Mouse (Mus musculus) forebrain, embryonic 13.5 days (tissue): ENCODE measurements at regions not wholly inside any gene's neighbourhood (a gene's known extent, or its start where the extent isn't known, plus 50 kb on each side); places are given as distances from the start of the nearest gene placed in this dataset.

Source experiments
- ATAC-seq: fragments of 200-750 bp; cut with Nextera tagmentation; 2 replicates; pipeline ENCODE4 v1.8.0; 2017
- H3K27ac ChIP-seq: fragments of 300-500 bp; sonication (generic); 2 replicates; pipeline ENCODE4 v1.5.1; 2015; ENCODE audit warnings: inconsistent platforms, mild to moderate bottlenecking, moderate library complexity
- H3K27me3 ChIP-seq: fragments of 300-500 bp; sonication (generic); 2 replicates; pipeline ENCODE4 v1.6.1; 2015; ENCODE audit warnings: mild to moderate bottlenecking, inconsistent platforms
- H3K36me3 ChIP-seq: fragments of 300-500 bp; sonication (generic); 2 replicates; pipeline ENCODE4 v1.6.1; 2015; ENCODE audit warnings: mild to moderate bottlenecking, inconsistent platforms; ENCODE audit not compliant: poor library complexity, severe bottlenecking
- H3K4me1 ChIP-seq: fragments of 300-500 bp; sonication (generic); 2 replicates; pipeline ENCODE4 v1.6.1; 2015; ENCODE audit warnings: inconsistent platforms
- H3K4me2 ChIP-seq: fragments of 300-500 bp; sonication (generic); 2 replicates; pipeline ENCODE4 v1.6.1; 2015; ENCODE audit warnings: inconsistent platforms, mild to moderate bottlenecking, moderate library complexity
- H3K4me3 ChIP-seq: fragments of 300-500 bp; sonication (generic); 2 replicates; pipeline ENCODE4 v1.5.1; 2015; ENCODE audit warnings: mild to moderate bottlenecking, inconsistent platforms
- H3K9ac ChIP-seq: fragments of 300-500 bp; sonication (generic); 2 replicates; pipeline ENCODE4 v1.6.1; 2015; ENCODE audit warnings: mild to moderate bottlenecking, inconsistent platforms
- H3K9me3 ChIP-seq: fragments of 300-500 bp; sonication (generic); replicated peaks from 2 replicates; pipeline ENCODE4 v1.6.1; 2016; ENCODE audit warnings: inconsistent platforms
- WGBS: fragments of 180-500 bp; shearing (Covaris S2); methylation state at CpG from one replicate; pipeline ENCODE4 v1.1.7; 2015; 5-methylcytosine and 5-hydroxymethylcytosine counted together

- Histone ChIP-seq H3K4me3 (no peak overlapping the region), H3K4me1 (no peaks in the 10 kb centered on the region), H3K27me3 (no peaks in the 10 kb centered on the region), H3K9me3 (no peaks in the 10 kb centered on the region), H3K27ac (no peak overlapping the region), H3K36me3 (no peaks in the 10 kb centered on the region), H3K4me2 (no peak overlapping the region), H3K9ac (no peak overlapping the region)
- WGBS = 69% methylated on average over 8 of the region's 8 CpGs
- ATAC-seq = no peak
Measured at GRCm38 (mm10) chr10:87740323-87740722, 117.7 kb upstream of the Igf1 start.

DNA sequence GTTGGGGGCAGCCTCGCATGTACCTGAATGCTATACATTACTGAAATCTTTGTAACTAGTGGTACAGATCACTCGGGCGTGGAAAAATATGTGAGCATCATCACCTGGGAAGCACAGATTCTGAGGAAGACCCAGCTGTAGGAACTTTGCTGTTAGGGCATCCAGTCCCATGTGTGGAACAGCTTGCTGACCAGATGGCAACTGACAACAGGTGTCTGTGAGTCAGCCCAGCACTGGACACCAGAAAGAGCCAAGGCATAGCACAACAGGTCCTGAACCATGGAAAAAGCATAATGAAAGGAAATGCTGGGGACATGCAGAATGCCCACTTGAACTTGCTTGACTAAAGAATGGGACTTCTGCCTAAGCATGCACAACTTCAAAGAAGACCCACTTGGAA is 115.3 kb upstream of the Igf1 start:
- Histone ChIP-seq H3K4me3 (no peak overlapping the region), H3K9me3 (no peaks in the 10 kb centered on the region), H3K9ac (no peak overlapping the region), H3K27me3 (no peaks in the 10 kb centered on the region), H3K4me1 (no peaks in the 10 kb centered on the region), H3K27ac (no peak overlapping the region), H3K4me2 (no peak overlapping the region), H3K36me3 (no peaks in the 10 kb centered on the region)
- ATAC-seq = no peak
- 94% methylated on average over 3 of the region's 3 CpGs for WGBS

GRCm38 (mm10) chr10:87747846-87748552 is 110.1 kb upstream of the Igf1 start:
- no peak for ATAC-seq
- H3K4me2 ChIP-seq = no peak overlapping the region
- no peaks in the 10 kb centered on the region for H3K4me1 ChIP-seq
- WGBS = 76% methylated on average over 2 of the region's 2 CpGs
- no peak overlapping the region for H3K9ac ChIP-seq
- no peaks in the 10 kb centered on the region for H3K27me3 ChIP-seq
- H3K36me3 ChIP-seq = no peaks in the 10 kb centered on the region
- H3K27ac ChIP-seq = no peak overlapping the region
- no peak overlapping the region for H3K4me3 ChIP-seq
- H3K9me3 ChIP-seq = no peaks in the 10 kb centered on the region

DNA sequence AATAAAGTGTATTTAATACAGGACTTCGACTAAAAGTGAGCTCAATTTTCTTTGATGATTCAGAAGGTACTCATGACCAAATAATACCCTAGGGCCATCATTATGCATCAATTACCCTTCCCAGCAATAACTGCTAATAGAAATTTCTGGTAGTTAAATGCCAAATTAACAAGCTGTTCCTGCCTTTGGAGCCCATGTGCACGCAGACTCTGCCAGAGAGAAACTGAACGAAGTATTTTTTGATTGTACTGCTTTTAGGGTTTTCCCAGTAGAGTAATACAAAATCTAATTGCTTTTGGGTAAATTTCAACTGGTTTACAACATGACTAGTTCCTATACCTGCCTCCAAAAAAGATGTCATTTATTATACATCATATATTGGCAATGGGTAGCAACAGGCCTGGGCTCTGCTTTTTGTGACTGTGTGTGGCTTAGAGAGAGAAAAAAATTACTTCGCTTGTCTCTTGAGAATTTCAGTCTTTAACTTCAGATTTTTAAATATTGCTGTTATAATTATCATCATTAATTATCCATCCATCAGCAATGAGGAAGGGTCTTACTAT is 109.4 kb upstream of the Igf1 start:
- Histone ChIP-seq H3K27ac (no peak overlapping the region), H3K9ac (no peak overlapping the region), H3K9me3 (no peaks in the 10 kb centered on the region), H3K27me3 (no peaks in the 10 kb centered on the region), H3K4me1 (no peaks in the 10 kb centered on the region), H3K36me3 (no peaks in the 10 kb centered on the region), H3K4me2 (no peak overlapping the region), H3K4me3 (no peak overlapping the region)
- no peak for ATAC-seq
- WGBS = 73% methylated on average over 4 of the region's 4 CpGs

DNA sequence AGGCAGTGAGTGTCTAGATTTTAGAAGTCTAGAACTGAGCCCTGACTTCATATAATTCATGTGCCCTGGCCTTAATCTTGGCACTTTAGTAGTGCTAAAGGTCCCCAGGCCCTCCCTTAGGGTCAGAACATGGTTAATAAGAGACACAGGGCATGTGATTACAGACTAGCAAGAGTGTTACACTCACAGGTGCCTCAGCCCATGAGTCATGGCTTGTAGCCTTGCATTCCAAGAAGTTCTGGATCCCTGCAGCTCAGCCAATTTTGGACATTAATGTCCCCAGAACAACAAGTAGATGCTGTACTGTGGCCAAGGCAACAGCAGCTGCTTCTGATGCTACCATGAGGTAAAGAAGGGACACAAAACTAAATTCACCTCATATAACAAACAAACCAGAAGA is 107.7 kb upstream of the Igf1 start:
- Histone ChIP-seq H3K4me2 (no peak overlapping the region), H3K4me1 (no peaks in the 10 kb centered on the region), H3K9me3 (no peaks in the 10 kb centered on the region), H3K9ac (no peak overlapping the region), H3K27ac (no peak overlapping the region), H3K36me3 (no peaks in the 10 kb centered on the region), H3K27me3 (no peaks in the 10 kb centered on the region), H3K4me3 (no peak overlapping the region)
- no peak for ATAC-seq

DNA sequence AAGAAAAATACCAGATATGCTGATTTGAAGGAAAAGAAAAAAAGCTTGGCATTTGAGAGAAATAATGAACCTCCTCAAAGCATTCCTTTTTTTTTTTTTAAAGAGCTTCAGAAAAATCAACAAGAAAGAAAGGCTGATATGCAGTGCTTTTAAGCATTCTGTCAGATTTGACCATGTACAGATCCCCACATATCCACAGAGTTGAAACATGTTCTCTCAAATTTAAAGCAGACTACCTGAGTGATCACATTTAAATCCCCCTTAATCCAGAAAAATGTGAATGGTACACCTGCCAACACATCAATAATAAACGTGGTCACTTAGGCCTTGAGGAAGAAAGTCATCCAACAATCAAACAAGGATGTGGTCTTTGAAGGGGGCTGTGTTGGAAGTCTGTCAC is 107.1 kb upstream of the Igf1 start:
- ATAC-seq = no peak
- no peak overlapping the region for H3K4me3 ChIP-seq
- WGBS = 49% methylated on average over 1 of the region's 1 CpGs
- H3K4me1 ChIP-seq = no peaks in the 10 kb centered on the region
- no peak overlapping the region for H3K27ac ChIP-seq
- H3K36me3 ChIP-seq = no peaks in the 10 kb centered on the region
- H3K4me2 ChIP-seq = no peak overlapping the region
- no peaks in the 10 kb centered on the region for H3K27me3 ChIP-seq
- H3K9ac ChIP-seq = no peak overlapping the region
- no peaks in the 10 kb centered on the region for H3K9me3 ChIP-seq

DNA sequence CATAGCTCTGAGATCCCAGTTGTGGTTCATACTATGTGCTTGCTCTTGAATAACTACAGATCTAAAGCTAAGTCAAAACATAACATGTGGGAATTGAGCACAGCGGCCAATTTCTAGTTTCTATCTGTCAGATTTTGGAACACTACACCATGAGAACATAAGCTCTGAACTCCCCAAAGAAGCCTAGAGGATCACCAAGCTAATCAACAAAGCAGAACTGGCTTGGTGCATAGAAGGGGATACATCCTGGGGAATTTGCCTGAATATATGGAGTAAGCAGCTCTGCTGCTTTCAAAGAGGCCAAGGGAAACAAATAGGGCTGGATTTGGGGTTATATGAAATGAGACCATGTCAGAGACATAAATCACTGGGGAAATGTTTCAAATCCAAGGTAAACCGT is 105.9 kb upstream of the Igf1 start:
- Histone ChIP-seq H3K27me3 (no peaks in the 10 kb centered on the region), H3K4me2 (no peak overlapping the region), H3K27ac (no peak overlapping the region), H3K9ac (no peak overlapping the region), H3K4me3 (no peak overlapping the region), H3K36me3 (no peaks in the 10 kb centered on the region), H3K4me1 (no peaks in the 10 kb centered on the region), H3K9me3 (no peaks in the 10 kb centered on the region)
- WGBS = 88% methylated on average over 2 of the region's 2 CpGs
- ATAC-seq = no peak

DNA sequence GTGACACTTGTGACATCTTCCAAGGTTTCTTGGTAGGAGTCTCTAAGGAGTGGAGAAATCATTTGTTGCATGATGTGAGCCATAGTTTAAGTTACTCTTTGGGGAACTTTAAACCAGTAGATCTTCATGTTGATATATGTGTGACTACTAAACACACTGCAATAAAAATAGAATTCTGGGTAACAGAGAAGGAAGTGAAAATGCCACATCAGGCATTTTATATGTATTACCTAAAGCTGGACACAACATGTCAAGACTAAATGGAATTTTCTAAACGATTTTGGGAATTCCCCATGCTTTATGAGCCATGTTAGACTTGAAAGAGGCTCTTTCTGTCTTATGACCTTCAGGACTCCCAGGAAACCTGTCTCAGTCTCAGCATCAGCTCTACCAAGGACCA is 104.6 kb upstream of the Igf1 start:
- no peaks in the 10 kb centered on the region for H3K9me3 ChIP-seq
- no peaks in the 10 kb centered on the region for H3K27me3 ChIP-seq
- H3K4me2 ChIP-seq = no peak overlapping the region
- no peak for ATAC-seq
- H3K4me3 ChIP-seq = no peak overlapping the region
- H3K4me1 ChIP-seq = no peaks in the 10 kb centered on the region
- H3K27ac ChIP-seq = no peak overlapping the region
- WGBS = 45% methylated on average over 1 of the region's 1 CpGs
- H3K36me3 ChIP-seq = no peaks in the 10 kb centered on the region
- H3K9ac ChIP-seq = no peak overlapping the region

DNA sequence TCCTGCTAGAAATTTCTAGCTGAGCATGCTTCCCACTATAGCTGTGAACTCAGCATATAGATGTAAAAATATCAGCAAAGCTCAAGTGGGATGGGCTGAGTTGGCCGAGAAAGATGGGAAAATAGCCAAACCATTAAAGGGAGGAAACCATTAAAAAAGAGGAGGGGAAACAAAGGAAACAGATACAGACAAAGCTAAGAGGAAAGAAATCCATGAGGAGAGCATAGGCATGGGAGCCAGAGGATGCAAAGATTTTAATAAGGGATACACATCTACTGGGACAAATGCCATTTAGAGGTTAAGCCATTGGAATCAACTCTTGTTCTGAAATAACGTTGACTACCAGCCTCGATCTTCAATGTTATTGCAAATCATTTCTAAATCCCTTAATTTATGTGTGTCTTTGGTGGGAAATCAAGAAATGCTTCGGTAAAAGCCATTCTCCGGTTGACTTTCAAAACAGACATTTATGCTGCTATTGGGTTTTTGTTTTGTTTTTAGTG is 96.5 kb upstream of the Igf1 start:
- no peak for ATAC-seq
- Histone ChIP-seq H3K36me3 (no peaks in the 10 kb centered on the region), H3K27me3 (no peaks in the 10 kb centered on the region), H3K4me1 (no peaks in the 10 kb centered on the region), H3K27ac (no peak overlapping the region), H3K9me3 (no peaks in the 10 kb centered on the region), H3K4me2 (no peak overlapping the region), H3K9ac (no peak overlapping the region), H3K4me3 (no peak overlapping the region)
- WGBS = 93% methylated on average over 5 of the region's 5 CpGs

GRCm38 (mm10) chr10:87787521-87787920 is 70.5 kb upstream of the Igf1 start:
- Histone ChIP-seq H3K4me3 (no peak overlapping the region), H3K9ac (no peak overlapping the region), H3K36me3 (no peaks in the 10 kb centered on the region), H3K4me2 (no peak overlapping the region), H3K27me3 (no peaks in the 10 kb centered on the region), H3K9me3 (no peaks in the 10 kb centered on the region), H3K27ac (no peak overlapping the region), H3K4me1 (no peaks in the 10 kb centered on the region)
- WGBS = 77% methylated on average over 4 of the region's 4 CpGs
- no peak for ATAC-seq

DNA sequence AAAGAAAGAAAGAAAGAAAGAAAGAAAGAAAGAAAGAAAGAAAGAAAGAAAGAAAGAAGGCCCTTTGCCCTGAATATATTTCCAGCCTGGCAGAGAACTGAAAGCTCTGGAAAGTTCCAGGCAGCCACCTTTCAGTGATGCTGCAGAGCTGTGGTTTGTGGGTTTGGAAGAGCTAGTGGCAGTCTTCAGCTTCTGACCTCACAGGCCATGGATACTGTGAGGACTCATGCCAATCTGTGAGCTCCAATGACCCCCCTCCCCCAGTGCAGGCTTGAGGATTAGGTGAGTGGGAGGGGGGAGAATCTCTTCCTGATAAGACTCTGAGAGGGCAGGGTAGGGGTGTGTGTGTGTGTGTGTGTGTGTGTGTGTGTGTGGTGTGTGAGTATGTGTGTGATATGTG is 65.7 kb upstream of the Igf1 start:
- Histone ChIP-seq H3K4me2 (no peak overlapping the region), H3K4me3 (no peak overlapping the region), H3K9ac (no peak overlapping the region), H3K27me3 (no peaks in the 10 kb centered on the region), H3K36me3 (no peaks in the 10 kb centered on the region), H3K27ac (no peak overlapping the region), H3K9me3 (no peaks in the 10 kb centered on the region), H3K4me1 (no peaks in the 10 kb centered on the region)
- no peak for ATAC-seq

- Histone ChIP-seq H3K27me3 (no peaks in the 10 kb centered on the region), H3K36me3 (no peaks in the 10 kb centered on the region), H3K27ac (no peak overlapping the region), H3K4me3 (no peak overlapping the region), H3K4me2 (no peak overlapping the region), H3K9ac (no peak overlapping the region), H3K9me3 (no peaks in the 10 kb centered on the region), H3K4me1 (no peaks in the 10 kb centered on the region)
- WGBS = 76% methylated on average over 5 of the region's 5 CpGs
- ATAC-seq = no peak
Measured at GRCm38 (mm10) chr10:87803936-87804791, 53.9 kb upstream of the Igf1 start.
